8 mouse cellular contexts compared by ENCODE assay signal in the genomic region with DNA sequence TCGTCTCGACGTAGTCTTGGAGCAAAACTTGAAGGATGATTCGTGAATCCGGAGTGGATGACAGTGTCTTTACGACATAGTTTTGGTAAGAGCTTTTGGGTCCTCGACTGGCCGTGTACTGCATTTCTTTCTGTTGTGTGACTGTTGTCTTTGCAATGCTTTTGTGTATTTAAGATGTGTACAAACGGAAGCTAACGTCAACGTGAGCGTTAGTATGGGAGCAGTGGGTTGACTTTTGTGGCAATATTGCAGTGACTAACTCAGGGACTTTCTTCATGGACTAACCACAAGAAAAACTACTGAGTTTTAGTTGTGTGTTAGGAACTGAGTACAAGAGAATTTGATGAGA. TPM values are rescaled to one million over a fixed set of nuclear protein-coding genes. Genes with fewer than 3 reads are reported as not detected.
A peak's percentile ranks its signal among the peaks of the same experiment; 100 is the strongest.
DNase-seq lines count a peak whose midpoint lies in the region; ATAC-seq and TF ChIP-seq lines count a peak whose summit lies in the region.

No protein-coding gene starts in this region.

- H3K9ac ChIP-seq in heart, embryonic 13.5 days = peak overlapping the region; percentile 93
- H3K9ac ChIP-seq in hindbrain, embryonic 11.5 days (ENCODE audit: low read depth, low read length) = peak overlapping the region; percentile 61

- no peak for ATAC-seq in heart, embryonic 13.5 days (ENCODE audit: extremely low read depth, insufficient number of reproducible peaks, low FRiP score, low TSS enrichment)
- ATAC-seq in G1E (ENCODE audit: extremely low read depth, insufficient number of reproducible peaks, low FRiP score, poor library complexity, severe bottlenecking) = no peak
- ATAC-seq in hindbrain, embryonic 11.5 days (ENCODE audit: low FRiP score) = no peak

- peak overlapping the region; percentile 90 for H3K4me3 ChIP-seq in heart, embryonic 13.5 days
- peak overlapping the region; percentile 74 for H3K4me3 ChIP-seq in G1E (ENCODE audit: low read depth, low read length)
- H3K4me3 ChIP-seq in hindbrain, embryonic 11.5 days (ENCODE audit: low read depth, low read length) = peak overlapping the region; percentile 65
- peak overlapping the region; percentile 74 for H3K4me3 ChIP-seq in midbrain, embryonic 10.5 days

- H3K4me1 ChIP-seq in heart, embryonic 13.5 days = peaks cover 37% of the 10 kb centered on the region
- H3K4me1 ChIP-seq in G1E (ENCODE audit: insufficient read depth, low read depth, low read length) = peaks cover 43% of the 10 kb centered on the region
- H3K4me1 ChIP-seq in hindbrain, embryonic 11.5 days (replicated peaks; ENCODE audit: control insufficient read depth, insufficient read depth, low read length) = peaks cover 4% of the 10 kb centered on the region; the same call in 1 of the 2 replicates
- H3K4me1 ChIP-seq in midbrain, embryonic 10.5 days = peaks cover 41% of the 10 kb centered on the region

- H3K36me3 ChIP-seq in heart, embryonic 13.5 days = peaks cover 13% of the 10 kb centered on the region
- H3K36me3 ChIP-seq in G1E (replicated peaks) = peaks cover 40% of the 10 kb centered on the region
- no peaks in the 10 kb centered on the region for H3K36me3 ChIP-seq in hindbrain, embryonic 11.5 days (ENCODE audit: control insufficient read depth, insufficient read depth, low read length)
- H3K36me3 ChIP-seq in midbrain, embryonic 10.5 days = peaks cover 24% of the 10 kb centered on the region

- no peaks in the 10 kb centered on the region for H3K9me3 ChIP-seq in heart, embryonic 13.5 days
- H3K9me3 ChIP-seq in G1E (replicated peaks) = no peaks in the 10 kb centered on the region
- no peaks in the 10 kb centered on the region for H3K9me3 ChIP-seq in hindbrain, embryonic 11.5 days (ENCODE audit: control insufficient read depth, low read length)
- no peaks in the 10 kb centered on the region for H3K9me3 ChIP-seq in midbrain, embryonic 10.5 days (replicated peaks)

- WGBS in heart, embryonic 13.5 days = 0% methylated on average over 12 of the region's 12 CpGs
- WGBS in hindbrain, embryonic 11.5 days = under 1% methylated on average over 12 of the region's 12 CpGs
- under 1% methylated on average over 12 of the region's 12 CpGs for WGBS in midbrain, embryonic 10.5 days

- H3K27me3 ChIP-seq in heart, embryonic 13.5 days (replicated peaks) = no peaks in the 10 kb centered on the region
- no peaks in the 10 kb centered on the region for H3K27me3 ChIP-seq in G1E (ENCODE audit: insufficient read depth, low read length)
- no peaks in the 10 kb centered on the region for H3K27me3 ChIP-seq in hindbrain, embryonic 11.5 days (ENCODE audit: control insufficient read depth, insufficient read depth, low read length)
- H3K27me3 ChIP-seq in midbrain, embryonic 10.5 days (ENCODE audit: low read depth, poor library complexity, severe bottlenecking) = no peaks in the 10 kb centered on the region

- peak overlapping the region; percentile 73 for H3K27ac ChIP-seq in heart, embryonic 13.5 days (replicated peaks)
- no peak overlapping the region for H3K27ac ChIP-seq in hindbrain, embryonic 11.5 days (ENCODE audit: low read depth, low read length)
- peak overlapping the region; percentile 91 for H3K27ac ChIP-seq in midbrain, embryonic 10.5 days (replicated peaks)

- intact Hi-C loops in heart, postnatal 36 days (cut with DNase I) = loop anchor here (2.0 to 5.0 kb wide), 2 partner anchors 36 to 61 kb away; a partner anchor contains a TSS

- DNase-seq in heart, postnatal 36 days = no peak
- DNase-seq in G1E (ENCODE audit: low spot score) = no peak
- DNase-seq in hindbrain, embryonic 11.5 days (ENCODE audit: low spot score) = no peak
- no peak for DNase-seq in midbrain, embryonic 10.5 days (ENCODE audit: low spot score)
- no peak for DNase-seq in cerebellum, adult 11 months
- DNase-seq in urinary bladder, postnatal 36 days (ENCODE audit: low spot score in 2 of 2) = no peak
- DNase-seq in layer of hippocampus, postnatal 14 days (ENCODE audit: low spot score in 2 of 2) = no peak

- H3K4me2 ChIP-seq in heart, embryonic 13.5 days = peak overlapping the region; percentile 93
- peak overlapping the region; percentile 47 for H3K4me2 ChIP-seq in hindbrain, embryonic 11.5 days (replicated peaks; ENCODE audit: low read depth, low read length)

- TF ChIP-seq CTCF in G1E (IDR thresholded peaks at IDR 0.05; ENCODE audit: low read depth, low read length) = no peak

RNA-seq across cellular contexts. Expression of a gene that starts 0.7 kb away (rescaled TPM):
- polyA plus RNA-seq in heart, embryonic 13.5 days (2015; fragmentation: Nextera tagmentation; extraction: Ambion mirVana) = 19.7 and 21.6 TPM in 2 replicates
- total RNA-seq in heart, postnatal 36 days (2021) = 1 to 10 TPM in 1 of 2 experiments, under 1 TPM in 1; 0.83 to 1.7 TPM
- 19.3 and 20.6 TPM in 2 replicates for total RNA-seq in G1E (2014; fragmentation: Nextera tagmentation)
- 4.5 and 6.4 TPM in 2 replicates for total RNA-seq in G1E (2017)
- 8.6 and 9.0 TPM in 2 replicates for polyA plus RNA-seq in G1E (2012)
- 36.5 and 38.8 TPM in 2 replicates for polyA plus RNA-seq in hindbrain, embryonic 11.5 days (2014; fragmentation: Nextera tagmentation; extraction: Ambion mirVana)
- 40.3 and 40.6 TPM in 2 replicates for polyA plus RNA-seq in midbrain, embryonic 10.5 days (2016; fragmentation: Nextera tagmentation; extraction: Ambion mirVana)
- 1 to 10 TPM; 1.6 to 1.9 TPM for total RNA-seq in layer of hippocampus, postnatal 14 days (2021)

RNA-seq across cellular contexts. Expression of a gene that starts 0.8 kb away (rescaled TPM):
- polyA plus RNA-seq in heart, embryonic 13.5 days (2015; fragmentation: Nextera tagmentation; extraction: Ambion mirVana) = 29.3 and 31.0 TPM in 2 replicates
- 10 to 100 TPM; 23.8 to 25.5 TPM for total RNA-seq in heart, postnatal 36 days (2021)
- 35.2 and 41.1 TPM in 2 replicates for total RNA-seq in G1E (2014; fragmentation: Nextera tagmentation)
- total RNA-seq in G1E (2017) = 36.2 and 39.1 TPM in 2 replicates
- 3.8 and 4.3 TPM in 2 replicates for polyA plus RNA-seq in G1E (2012)
- polyA plus RNA-seq in hindbrain, embryonic 11.5 days (2014; fragmentation: Nextera tagmentation; extraction: Ambion mirVana) = 43.2 and 51.5 TPM in 2 replicates
- polyA plus RNA-seq in midbrain, embryonic 10.5 days (2016; fragmentation: Nextera tagmentation; extraction: Ambion mirVana) = 62.5 and 72.3 TPM in 2 replicates
- total RNA-seq in layer of hippocampus, postnatal 14 days (2021) = 10 to 100 TPM; 27.0 TPM

RNA-seq across cellular contexts. Expression of a gene that starts 36.6 kb away (rescaled TPM):
- 6.3 TPM in 2 replicates for polyA plus RNA-seq in heart, embryonic 13.5 days (2015; fragmentation: Nextera tagmentation; extraction: Ambion mirVana)
- total RNA-seq in heart, postnatal 36 days (2021) = 10 to 100 TPM; 10.6 to 14.8 TPM
- 11.1 and 11.6 TPM in 2 replicates for total RNA-seq in G1E (2014; fragmentation: Nextera tagmentation)
- 5.8 and 8.5 TPM in 2 replicates for total RNA-seq in G1E (2017)
- 0.08 and 0.21 TPM in 2 replicates for polyA plus RNA-seq in G1E (2012)
- polyA plus RNA-seq in hindbrain, embryonic 11.5 days (2014; fragmentation: Nextera tagmentation; extraction: Ambion mirVana) = 8.6 and 15.1 TPM in 2 replicates
- 5.3 and 6.7 TPM in 2 replicates for polyA plus RNA-seq in midbrain, embryonic 10.5 days (2016; fragmentation: Nextera tagmentation; extraction: Ambion mirVana)
- 10 to 100 TPM; 15.7 to 19.2 TPM for total RNA-seq in layer of hippocampus, postnatal 14 days (2021)
